Mouse (Mus musculus) cerebellum, postnatal 36 days (tissue): ENCODE data around the gene Ptges3.
"Not testable (repeated sequence)": the region's sequence is repeated elsewhere in the genome, so short reads cannot be mapped to it uniquely, and the experiment has no call there.

ENCODE experiments used
- DNase-seq, 2 experiments: peaks; one replicate each; pipeline ENCODE4 v3.0.0; 2021 to 2022; ENCODE audit warnings: mixed read lengths in 2 of 2

Ptges3 gene

GRCm38 (mm10) chr10:128058601-128059151 lies at the start of gene Ptges3:
Gene Ptges3 (plus strand): TSS chr10:128058954.
- peak; percentile 99 for DNase-seq

DNA sequence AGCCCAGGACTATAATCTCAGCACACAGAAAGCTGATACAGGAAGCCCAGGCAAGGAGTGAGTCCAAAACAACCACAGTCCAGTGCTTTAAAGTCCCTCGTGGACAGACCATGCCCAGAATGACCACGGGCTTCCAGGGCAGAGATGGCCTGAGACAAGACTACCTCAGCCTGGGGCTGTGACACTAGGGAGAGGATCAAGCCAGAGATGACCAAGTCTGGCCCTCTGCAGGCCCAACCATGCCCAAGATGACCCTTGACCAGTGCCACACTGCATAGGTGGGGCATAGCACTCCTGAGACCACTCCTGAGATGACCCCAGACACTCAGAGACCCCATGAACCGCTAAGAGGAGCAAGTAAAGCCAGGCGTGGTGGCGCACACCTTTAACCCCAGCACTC lies 49.0 kb upstream of the Ptges3 start:
- no peak for DNase-seq

- peak; percentile 84 to 85 for DNase-seq
These were observed 43.5 kb upstream of the Ptges3 start, which contains the start of gene Prim1 for GRCm38 (mm10) chr10:128015068-128015934. Gene Prim1 (plus strand): TSS chr10:128015168.

GRCm38 (mm10) chr10:128022196-128022595 lies 36.6 kb upstream of the Ptges3 start:
- DNase-seq, result no peak

- no peak for DNase-seq
These were observed 35.3 kb upstream of the Ptges3 start for GRCm38 (mm10) chr10:128023496-128023895.

- no peak for DNase-seq
These were observed 28.8 kb upstream of the Ptges3 start for GRCm38 (mm10) chr10:128029931-128030330.

DNA sequence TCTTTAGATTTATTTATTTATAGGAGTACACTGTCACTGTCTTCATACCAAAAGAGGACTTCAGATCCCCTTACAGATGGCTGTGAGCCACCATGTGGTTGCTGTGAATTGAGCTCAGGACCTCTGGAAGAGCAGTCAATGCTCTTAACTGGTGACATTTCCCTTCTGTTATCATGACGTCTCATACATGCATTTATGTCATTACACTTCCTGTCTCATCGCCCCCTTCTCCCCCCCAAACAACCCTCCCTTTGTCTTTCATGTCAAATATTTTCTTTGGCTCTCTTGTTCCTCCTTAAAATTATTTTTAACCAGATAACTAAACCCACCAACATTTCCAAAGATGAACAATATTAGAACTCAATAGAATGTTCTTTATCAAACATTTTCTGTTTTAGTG lies 27.9 kb upstream of the Ptges3 start:
- no peak for DNase-seq

GRCm38 (mm10) chr10:128036746-128037425 lies 21.9 kb upstream of the Ptges3 start:
- peak; percentile 32 to 43 for DNase-seq

- no peak for DNase-seq
These were observed 20.8 kb upstream of the Ptges3 start for GRCm38 (mm10) chr10:128037921-128038320.

DNA sequence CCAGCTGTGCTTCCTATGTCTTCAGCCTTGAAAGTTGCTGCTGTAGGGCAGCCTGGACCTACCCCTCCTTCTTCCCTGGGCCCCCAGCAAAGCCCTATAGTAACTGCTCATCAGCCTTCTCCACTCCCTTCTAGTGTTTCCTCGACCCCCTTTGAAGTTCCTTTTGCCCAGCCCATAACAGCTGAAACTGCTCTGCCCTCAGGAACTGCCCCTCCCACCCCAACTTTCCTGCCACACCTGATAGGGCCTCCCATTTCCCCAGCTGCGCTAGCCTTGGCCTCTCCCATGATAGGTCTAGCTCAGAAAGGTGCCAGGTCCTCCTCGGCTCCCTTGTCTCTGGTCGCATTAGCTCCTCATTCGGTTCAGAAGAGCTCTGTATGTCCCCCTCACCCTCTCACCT lies 19.6 kb upstream of the Ptges3 start:
- DNase-seq, result no peak

DNA sequence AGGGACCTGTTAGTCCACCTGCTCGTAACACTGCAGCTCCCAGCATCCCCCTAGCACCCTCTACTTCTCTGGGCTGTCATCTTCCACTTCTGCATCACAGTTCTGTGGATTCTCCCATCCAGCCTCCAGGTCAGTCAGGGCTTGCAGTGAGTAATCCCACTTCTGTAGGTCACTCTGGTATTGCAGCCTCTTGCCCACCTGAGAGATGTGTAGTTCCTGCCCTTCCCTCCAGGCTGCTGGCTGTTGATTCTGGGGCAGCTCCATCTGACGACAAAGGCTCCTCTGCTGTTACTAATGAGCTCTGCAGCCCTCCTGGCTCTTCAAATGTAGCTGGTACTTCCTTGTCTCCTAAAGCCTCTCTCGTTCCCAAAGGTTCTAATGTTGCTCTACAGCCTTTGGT lies 18.9 kb upstream of the Ptges3 start:
- DNase-seq, result no peak

DNA sequence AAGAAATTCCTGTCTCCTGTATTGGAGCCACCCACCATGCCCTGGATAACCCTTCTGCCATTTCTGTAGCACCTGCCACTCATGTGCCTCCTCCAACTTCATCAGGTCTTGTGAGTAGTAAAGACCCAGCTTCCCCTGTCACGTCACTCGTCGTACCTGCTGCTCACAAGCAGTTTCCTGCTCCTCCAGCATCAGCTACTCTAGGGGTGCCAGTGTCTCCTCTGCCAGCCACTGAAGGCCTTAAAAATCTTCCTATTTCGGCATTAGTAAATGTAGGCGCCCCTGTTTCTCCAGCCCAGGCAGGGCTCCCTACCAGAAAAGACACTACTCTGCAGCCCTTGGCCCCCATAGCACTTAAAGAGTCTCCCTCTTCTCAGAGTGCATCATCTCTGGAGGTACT lies 18.5 kb upstream of the Ptges3 start:
- DNase-seq, result no peak

DNA sequence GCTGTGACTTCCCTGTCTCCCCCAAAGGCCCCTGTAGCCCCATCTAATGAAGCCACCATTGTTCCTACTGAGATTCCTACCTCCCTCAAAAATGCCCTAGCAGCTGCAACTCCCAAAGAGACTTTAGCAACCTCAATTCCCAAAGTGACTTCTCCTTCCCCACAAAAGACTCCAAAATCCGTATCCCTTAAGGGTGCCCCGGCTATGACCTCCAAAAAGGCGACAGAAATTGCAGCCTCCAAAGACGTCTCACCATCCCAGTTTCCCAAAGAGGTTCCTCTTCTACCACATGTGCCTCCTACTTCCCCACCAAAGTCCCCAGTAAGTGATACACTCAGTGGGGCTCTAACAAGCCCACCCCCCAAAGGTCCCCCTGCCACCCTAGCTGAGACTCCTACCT lies 17.1 kb upstream of the Ptges3 start:
- DNase-seq, result no peak

DNA sequence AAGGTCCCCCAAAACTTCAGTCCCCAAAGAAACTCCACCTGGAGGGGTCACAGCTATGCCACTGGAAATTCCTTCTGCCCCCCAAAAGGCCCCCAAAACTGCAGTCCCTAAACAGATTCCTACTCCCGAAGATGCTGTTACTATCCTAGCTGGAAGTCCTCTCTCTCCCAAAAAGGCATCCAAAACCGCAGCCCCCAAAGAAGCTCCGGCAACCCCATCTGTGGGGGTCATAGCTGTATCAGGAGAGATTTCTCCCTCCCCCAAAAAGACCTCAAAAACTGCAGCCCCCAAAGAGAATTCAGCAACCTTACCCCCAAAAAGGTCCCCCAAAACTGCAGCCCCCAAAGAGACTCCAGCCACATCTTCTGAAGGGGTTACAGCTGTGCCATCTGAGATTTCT lies 16.3 kb upstream of the Ptges3 start:
- no peak for DNase-seq

GRCm38 (mm10) chr10:128043041-128043835 lies 15.5 kb upstream of the Ptges3 start:
- DNase-seq, result no peak

- no peak for DNase-seq
These were observed 10.6 kb upstream of the Ptges3 start for GRCm38 (mm10) chr10:128048157-128048556.

- DNase-seq, result no peak
These were observed 9.0 kb upstream of the Ptges3 start for GRCm38 (mm10) chr10:128049741-128050140.

- no peak for DNase-seq
These were observed 8.4 kb upstream of the Ptges3 start for GRCm38 (mm10) chr10:128050355-128050754.

DNA sequence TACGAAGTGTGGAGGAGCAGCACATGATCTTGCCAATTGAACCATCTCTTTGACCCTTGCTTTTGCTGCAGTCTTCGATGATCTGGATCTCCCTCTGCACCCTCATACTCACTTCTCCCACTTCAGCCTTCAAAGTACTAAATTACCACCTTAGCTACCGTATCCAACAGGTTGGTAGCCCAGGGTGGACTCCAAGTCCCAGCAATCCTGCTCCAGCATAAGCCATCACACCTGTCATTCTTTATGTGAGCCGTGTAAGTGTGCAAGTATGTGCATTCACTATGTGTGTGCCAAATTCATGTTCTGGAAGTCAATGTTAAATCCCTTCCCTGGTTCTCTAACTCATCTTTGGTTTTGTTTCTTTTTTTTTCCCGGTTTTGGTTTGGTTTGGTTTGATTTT lies 7.2 kb upstream of the Ptges3 start:
- no peak for DNase-seq

GRCm38 (mm10) chr10:128052136-128052535 lies 6.6 kb upstream of the Ptges3 start:
- DNase-seq, result not testable (repeated sequence)

GRCm38 (mm10) chr10:128053001-128053400 lies 5.8 kb upstream of the Ptges3 start:
- no peak for DNase-seq

GRCm38 (mm10) chr10:128058184-128058583 lies 570 bp upstream of the Ptges3 start:
- no peak for DNase-seq
